Mouse (Mus musculus): ENCODE measurements around the gene Sipa1l1.
"Not testable (repeated sequence)": the region's sequence is repeated elsewhere in the genome, so short reads cannot be mapped to it uniquely, and the experiment has no call there.

Gene Sipa1l1

GRCm38 (mm10) chr12:82441479-82441878 is 272.4 kb downstream of the Sipa1l1 start:
- peak; percentile 73 for DNase-seq

GRCm38 (mm10) chr12:82446609-82447024 is 277.5 kb downstream of the Sipa1l1 start:
- DNase-seq, result no peak

- no peak for DNase-seq
These were observed 279.2 kb downstream of the Sipa1l1 start for GRCm38 (mm10) chr12:82448129-82448815.

GRCm38 (mm10) chr12:82452428-82452827 is 283.3 kb downstream of the Sipa1l1 start:
- no peak for DNase-seq

GRCm38 (mm10) chr12:82454415-82454814 is 285.3 kb downstream of the Sipa1l1 start:
- no peak for DNase-seq

- DNase-seq, result no peak
These were observed 286.7 kb downstream of the Sipa1l1 start for GRCm38 (mm10) chr12:82455700-82456413.

- DNase-seq, result no peak
These were observed 287.3 kb downstream of the Sipa1l1 start for GRCm38 (mm10) chr12:82456414-82456805.

- no peak for DNase-seq
These were observed 288.5 kb downstream of the Sipa1l1 start for GRCm38 (mm10) chr12:82457609-82458008.

GRCm38 (mm10) chr12:82458017-82458416 is 288.9 kb downstream of the Sipa1l1 start:
- no peak for DNase-seq

GRCm38 (mm10) chr12:82467234-82467633 is 298.1 kb downstream of the Sipa1l1 start:
- no peak for DNase-seq

GRCm38 (mm10) chr12:82467641-82468040 is 298.5 kb downstream of the Sipa1l1 start:
- DNase-seq, result peak; percentile 63

GRCm38 (mm10) chr12:82468416-82468815 is 299.3 kb downstream of the Sipa1l1 start:
- DNase-seq, result peak; percentile 79

GRCm38 (mm10) chr12:82469706-82470361 is 300.7 kb downstream of the Sipa1l1 start:
- DNase-seq, result peak; percentile 94

- peak; percentile 93 for DNase-seq
These were observed 301.3 kb downstream of the Sipa1l1 start for GRCm38 (mm10) chr12:82470362-82470936.

GRCm38 (mm10) chr12:82472796-82473195 is 303.7 kb downstream of the Sipa1l1 start:
- no peak for DNase-seq

GRCm38 (mm10) chr12:82473238-82473637 is 304.1 kb downstream of the Sipa1l1 start:
- DNase-seq, result no peak

GRCm38 (mm10) chr12:82474409-82474808 is 305.3 kb downstream of the Sipa1l1 start:
- DNase-seq, result no peak

- no peak for DNase-seq
These were observed 306.9 kb downstream of the Sipa1l1 start for GRCm38 (mm10) chr12:82476028-82476427.

- DNase-seq, result no peak
These were observed 307.5 kb downstream of the Sipa1l1 start for GRCm38 (mm10) chr12:82476580-82476979.

GRCm38 (mm10) chr12:82477826-82478225 is 308.7 kb downstream of the Sipa1l1 start:
- DNase-seq, result no peak

GRCm38 (mm10) chr12:82478256-82478655 is 309.1 kb downstream of the Sipa1l1 start:
- no peak for DNase-seq

- no peak for DNase-seq
These were observed 310.3 kb downstream of the Sipa1l1 start for GRCm38 (mm10) chr12:82479393-82479792.

- not testable (repeated sequence) for DNase-seq
These were observed 311.3 kb downstream of the Sipa1l1 start for GRCm38 (mm10) chr12:82480425-82480824.

Data from kidney, postnatal 10 days (tissue).